Mouse (Mus musculus) heart, adult 2 months (tissue): Measurements from ENCODE around the gene Cttnbp2. TPM values are rescaled to one million over a fixed set of nuclear protein-coding genes. Genes with fewer than 3 reads are reported as not detected.

Experiments
- DNase-seq, 2 experiments: peaks; one replicate each; pipeline ENCODE4 v3.0.0; 2021
- H3K27ac ChIP-seq: fragments of 200-600 bp; 2 replicates; pipeline ENCODE4 v1.8.1; 2022
- H3K27me3 ChIP-seq: fragments of 200-500 bp; 2 replicates; pipeline ENCODE4 v1.6.1; 2012; ENCODE audit warnings: mild to moderate bottlenecking, low read length, inconsistent platforms, mixed read lengths; ENCODE audit not compliant: control insufficient read depth, insufficient read depth
- H3K36me3 ChIP-seq: fragments of 200-500 bp; 2 replicates; pipeline ENCODE4 v1.6.1; 2012; ENCODE audit warnings: low read length, inconsistent platforms; ENCODE audit not compliant: control insufficient read depth, insufficient read depth
- H3K4me1 ChIP-seq: fragments of 200-500 bp; 2 replicates; pipeline ENCODE4 v1.6.1; 2011; ENCODE audit warnings: low read length; ENCODE audit not compliant: control insufficient read depth, insufficient read depth
- H3K4me3 ChIP-seq: fragments of 200-600 bp; 2 replicates; pipeline ENCODE4 v1.8.1; 2022
- H3K79me2 ChIP-seq: fragments of 200-500 bp; replicated peaks from 2 replicates; pipeline ENCODE4 v1.6.1; 2012; ENCODE audit warnings: mild to moderate bottlenecking, inconsistent platforms, low read length, moderate library complexity, mixed read lengths; ENCODE audit not compliant: control insufficient read depth, insufficient read depth
- H3K9ac ChIP-seq: fragments of 200-500 bp; 2 replicates; pipeline ENCODE4 v1.6.1; 2012; ENCODE audit warnings: low read depth, mild to moderate bottlenecking, control low read depth, inconsistent platforms, low read length, mixed read lengths
- CTCF ChIP-seq: fragments of 200-600 bp; IDR thresholded peaks from 2 replicates; pipeline ENCODE4 v1.8.1; 2022; ENCODE audit warnings: antibody characterized with exemption, mild to moderate bottlenecking, moderate library complexity
- EP300 ChIP-seq: fragments of 200-500 bp; IDR thresholded peaks from 2 replicates; pipeline ENCODE4 v1.6.1; 2011; ENCODE audit warnings: low read depth, low read length, control low read depth; ENCODE audit not compliant: insufficient read depth
- POLR2A ChIP-seq: fragments of 200-500 bp; IDR thresholded peaks from 2 replicates; pipeline ENCODE4 v1.6.1; 2011; ENCODE audit warnings: mild to moderate bottlenecking, low read depth, low read length, control low read depth; ENCODE audit not compliant: insufficient read depth
- WGBS: fragments of 180-500 bp; shearing (Covaris S2); methylation state at CpG from one replicate; pipeline ENCODE4 v1.1.7; 2018; 5-methylcytosine and 5-hydroxymethylcytosine counted together
- intact Hi-C: fragments of 180-260 bp; cut with DNase I; formaldehyde crosslinking; loops from one replicate; pipeline ENCODE4 v1.15.1; 2025
- polyA plus RNA-seq: library from polyadenylated mRNA; depleted of rRNA; stranded (reverse); fragments of >200 nt; gene quantifications from 2 replicates; pipeline ENCODE4 v1.2.3, GENCODE M21; 2012
- total RNA-seq, 2 experiments: library from RNA; stranded (reverse); gene quantifications; 2 replicates each; pipeline ENCODE4 v1.2.3; 2021

Cttnbp2 gene
- total and polyA plus RNA-seq, 3 experiments: 0.66 to 2.3 (median 1.3) TPM

DNA sequence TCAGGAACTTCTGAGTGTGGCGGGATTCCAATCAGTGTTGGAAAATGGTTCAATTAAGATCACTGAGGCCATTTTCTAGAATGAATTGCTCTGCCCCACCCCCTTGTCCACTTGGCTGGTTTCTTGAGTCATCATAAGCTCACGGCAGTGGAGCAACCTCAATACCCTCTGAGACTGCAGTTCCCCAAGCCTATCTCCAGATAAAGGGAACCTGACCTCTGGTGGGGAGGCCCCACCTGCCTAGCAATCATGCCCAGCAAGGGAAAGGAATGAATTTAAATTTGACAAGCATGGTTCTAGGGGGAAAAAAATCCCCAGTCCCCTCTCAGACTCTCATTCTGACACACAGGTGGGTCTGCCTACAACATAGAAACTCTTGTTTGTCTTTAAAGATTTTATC lies 93.1 kb downstream of the Cttnbp2 start:
- TF ChIP-seq EP300 (no peak), CTCF (no peak), POLR2A (no peak)
- WGBS: 83% methylated on average over 2 of the region's 2 CpGs
- H3K27ac ChIP-seq: no peak overlapping the region
- no peak for DNase-seq
- H3K4me1 ChIP-seq: no peaks in the 10 kb centered on the region
- no peak overlapping the region for H3K4me3 ChIP-seq
- H3K27me3 ChIP-seq: no peaks in the 10 kb centered on the region
- intact Hi-C loops: no loop called here
- no peaks in the 10 kb centered on the region for H3K36me3 ChIP-seq
- no peak overlapping the region for H3K9ac ChIP-seq
- H3K79me2 ChIP-seq: no peaks in the 10 kb centered on the region

DNA sequence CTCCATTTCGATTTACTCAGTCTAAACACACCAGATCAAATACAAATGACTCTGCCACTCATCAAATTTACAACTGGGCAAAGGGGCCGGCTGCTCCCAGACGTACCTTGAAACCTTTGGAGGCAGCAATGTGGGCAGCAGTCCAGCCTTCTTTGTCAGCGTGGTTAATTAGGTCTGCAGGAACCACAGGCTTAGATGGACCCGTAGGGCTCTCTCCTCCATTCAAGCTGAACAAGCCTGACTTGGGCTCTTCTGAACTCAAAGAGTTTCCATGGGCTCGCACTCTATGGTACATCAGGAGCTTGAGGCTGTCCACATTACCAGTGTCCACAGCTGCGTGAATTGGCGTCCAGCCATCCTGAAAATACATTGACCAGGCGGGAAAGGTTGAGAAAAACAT lies 94.0 kb downstream of the Cttnbp2 start:
- intact Hi-C loops: no loop called here
- Histone ChIP-seq H3K4me1 (no peaks in the 10 kb centered on the region), H3K27ac (no peak overlapping the region), H3K36me3 (no peaks in the 10 kb centered on the region), H3K4me3 (no peak overlapping the region), H3K79me2 (no peaks in the 10 kb centered on the region), H3K27me3 (no peaks in the 10 kb centered on the region), H3K9ac (no peak overlapping the region)
- 71% methylated on average over 9 of the region's 9 CpGs for WGBS
- TF ChIP-seq EP300 (no peak), CTCF (no peak), POLR2A (no peak)
- no peak for DNase-seq

DNA sequence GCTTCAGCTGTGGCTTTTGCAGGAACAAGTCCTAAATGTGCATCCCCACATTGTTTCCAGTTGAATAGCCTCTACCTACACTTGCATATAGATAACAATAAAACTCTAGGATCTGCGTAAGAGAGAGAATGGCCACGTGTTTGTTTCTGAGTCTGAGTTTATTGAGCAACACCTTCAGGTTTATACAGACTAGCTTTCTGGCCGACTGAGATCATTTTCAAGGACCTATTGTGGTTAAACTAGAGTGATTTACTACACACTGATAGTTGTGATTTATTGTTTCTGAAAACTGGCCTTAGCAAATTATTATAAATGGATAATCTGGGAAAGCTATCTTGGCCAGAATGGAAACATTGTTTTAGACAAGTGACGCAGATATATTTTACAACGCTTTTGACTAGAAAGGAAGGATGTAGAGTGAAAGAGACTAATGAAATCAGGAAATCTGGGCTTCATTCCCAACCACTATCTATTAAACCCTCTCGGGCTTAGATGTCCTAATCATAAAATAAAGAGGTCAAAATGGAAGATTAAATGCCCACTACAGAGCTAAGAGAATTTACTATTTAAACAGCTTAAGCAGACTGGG lies 96.7 kb downstream of the Cttnbp2 start:
- intact Hi-C loops: no loop called here
- H3K4me3 ChIP-seq: no peak overlapping the region
- no peaks in the 10 kb centered on the region for H3K27me3 ChIP-seq
- H3K9ac ChIP-seq: no peak overlapping the region
- H3K79me2 ChIP-seq: no peaks in the 10 kb centered on the region
- no peak overlapping the region for H3K27ac ChIP-seq
- H3K4me1 ChIP-seq: no peaks in the 10 kb centered on the region
- DNase-seq: no peak
- 43% methylated on average over 6 of the region's 6 CpGs for WGBS
- TF ChIP-seq CTCF (no peak), POLR2A (no peak), EP300 (no peak)
- no peaks in the 10 kb centered on the region for H3K36me3 ChIP-seq

DNA sequence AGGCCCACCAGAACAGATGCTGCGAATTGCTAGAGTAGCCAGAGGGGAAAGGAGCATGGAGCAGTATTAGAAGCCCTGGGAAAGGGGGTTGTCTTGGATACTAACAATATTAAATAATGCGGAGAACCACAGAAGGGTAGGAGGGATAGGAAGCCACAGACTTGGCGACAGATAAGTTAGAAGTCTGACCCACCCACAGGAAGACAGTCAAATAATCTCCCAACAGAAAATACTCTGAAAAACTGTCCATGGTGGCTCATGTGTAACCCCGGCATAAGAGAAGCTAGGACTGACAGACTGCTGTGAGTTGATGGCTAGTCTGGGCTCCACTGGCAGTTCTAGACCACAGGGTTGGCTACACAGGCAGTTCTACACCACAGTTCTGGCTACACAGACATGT lies 98.7 kb downstream of the Cttnbp2 start:
- TF ChIP-seq CTCF: no peak
- no peak for TF ChIP-seq EP300
- TF ChIP-seq POLR2A: no peak
- Histone ChIP-seq H3K79me2 (no peaks in the 10 kb centered on the region), H3K36me3 (no peaks in the 10 kb centered on the region), H3K4me3 (no peak overlapping the region), H3K27me3 (no peaks in the 10 kb centered on the region), H3K27ac (no peak overlapping the region), H3K9ac (no peak overlapping the region), H3K4me1 (no peaks in the 10 kb centered on the region)
- intact Hi-C loops: no loop called here
- 65% methylated on average over 4 of the region's 4 CpGs for WGBS
- no peak for DNase-seq

DNA sequence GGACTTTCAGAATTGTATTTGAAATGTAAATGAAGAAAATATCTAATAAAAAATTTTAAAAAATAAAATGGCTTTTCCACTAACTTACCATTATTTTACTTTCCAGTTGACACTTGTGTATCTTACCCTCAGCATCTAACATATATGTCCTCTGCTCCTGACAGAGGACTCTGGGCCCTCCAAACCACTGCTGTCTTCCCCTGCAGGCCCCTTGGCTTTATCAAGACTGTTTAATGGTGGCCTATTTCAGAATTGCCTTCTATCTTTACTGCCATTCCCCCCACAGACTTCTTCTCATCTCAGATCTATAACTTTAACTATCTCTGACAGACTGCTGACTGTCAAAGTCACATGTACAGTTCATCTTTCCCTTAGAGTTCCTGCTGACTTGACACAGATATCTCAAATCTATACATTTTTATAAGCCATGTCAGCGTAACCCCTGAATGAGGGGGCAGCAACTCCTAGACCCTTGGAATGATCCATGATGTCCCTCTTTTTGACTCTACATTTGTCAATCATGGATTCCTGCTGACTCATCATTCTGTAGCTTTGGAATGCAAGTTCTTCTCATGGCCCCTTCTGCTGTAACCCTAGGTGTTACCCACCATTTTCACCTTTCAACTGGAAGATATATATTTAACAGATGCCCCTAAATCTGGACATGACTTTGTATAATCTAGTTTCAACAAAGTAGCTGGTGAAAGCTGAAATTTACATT lies 103.0 kb downstream of the Cttnbp2 start:
- Histone ChIP-seq H3K4me1 (no peaks in the 10 kb centered on the region), H3K27me3 (no peaks in the 10 kb centered on the region), H3K36me3 (no peaks in the 10 kb centered on the region), H3K4me3 (no peak overlapping the region), H3K27ac (no peak overlapping the region), H3K79me2 (no peaks in the 10 kb centered on the region), H3K9ac (no peak overlapping the region)
- no peak for TF ChIP-seq EP300
- no peak for TF ChIP-seq POLR2A
- TF ChIP-seq CTCF: no peak
- 100% methylated on average over 1 of the region's 1 CpGs for WGBS
- no peak for DNase-seq
- intact Hi-C loops: no loop called here

DNA sequence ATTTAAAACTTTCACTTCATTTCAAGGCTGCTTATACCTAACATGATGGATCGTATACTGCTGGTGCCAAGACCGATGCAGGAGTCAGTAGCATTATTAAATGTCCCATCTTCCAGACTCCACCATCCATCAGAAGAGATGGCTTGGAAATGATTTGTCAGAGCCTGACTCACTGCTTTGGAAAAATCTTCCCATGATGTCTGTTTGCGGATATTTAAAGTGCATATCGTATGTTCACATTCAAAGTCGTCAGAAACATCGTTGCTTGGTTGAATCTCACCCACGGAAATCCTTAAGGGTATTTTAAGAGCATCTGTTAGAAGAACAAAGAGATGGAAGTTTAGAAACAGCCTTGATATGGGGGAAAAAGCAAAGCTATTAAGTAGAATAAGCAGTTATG lies 106.2 kb downstream of the Cttnbp2 start:
- no peaks in the 10 kb centered on the region for H3K27me3 ChIP-seq
- H3K9ac ChIP-seq: no peak overlapping the region
- intact Hi-C loops: no loop called here
- no peak overlapping the region for H3K27ac ChIP-seq
- no peaks in the 10 kb centered on the region for H3K79me2 ChIP-seq
- H3K4me3 ChIP-seq: no peak overlapping the region
- H3K36me3 ChIP-seq: no peaks in the 10 kb centered on the region
- H3K4me1 ChIP-seq: no peaks in the 10 kb centered on the region
- TF ChIP-seq CTCF (no peak), POLR2A (no peak), EP300 (no peak)
- DNase-seq: no peak
- 94% methylated on average over 7 of the region's 7 CpGs for WGBS
